Mouse (Mus musculus): Measurements from ENCODE around the gene Wdr60.

DNA sequence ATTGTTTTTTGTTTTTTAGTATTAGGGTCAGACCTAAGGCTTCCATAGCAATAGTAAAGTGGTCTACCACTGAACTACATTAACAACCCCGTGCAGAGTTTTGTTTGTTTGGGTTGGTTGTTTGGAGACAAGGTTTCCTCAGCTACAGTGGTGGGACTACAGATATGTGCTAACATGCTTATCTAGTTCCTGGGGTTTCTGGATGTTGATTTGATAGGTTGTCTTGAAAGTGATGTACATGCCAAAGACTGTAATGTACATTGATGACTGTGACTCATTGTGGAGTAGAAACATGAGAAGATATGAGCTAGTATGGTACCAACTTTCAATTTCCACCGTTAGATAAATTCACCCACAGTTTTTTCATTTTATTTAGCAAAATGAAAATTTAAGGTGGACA is 20.7 kb upstream of the Wdr60 start:
- TF ChIP-seq TBP (conservative IDR thresholded peaks at IDR 0.05; ENCODE audit: low read depth, low read length) (no peak), ZKSCAN1 (IDR thresholded peaks at IDR 0.05; ENCODE audit: borderline replicate concordance, low read depth, low read length) (no peak), EP300 (IDR thresholded peaks at IDR 0.05; ENCODE audit: low read length) (no peak), CTCF (conservative IDR thresholded peaks at IDR 0.05 in 1 of 2, IDR thresholded peaks at IDR 0.05 in 1 of 2; ENCODE audit: low read depth in 2 of 2, low read length in 2 of 2) (no peak), BHLHE40 (IDR thresholded peaks at IDR 0.05; ENCODE audit: low read depth, low read length) (no peak), CHD2 (IDR thresholded peaks at IDR 0.05; ENCODE audit: low read length) (no peak), POLR2A (IDR thresholded peaks at IDR 0.05; ENCODE audit: low read depth, low read length) (no peak), CHD1 (IDR thresholded peaks at IDR 0.05; ENCODE audit: low read depth, low read length) (no peak), POLR2AphosphoS2 (IDR thresholded peaks at IDR 0.05; ENCODE audit: low read depth, low read length) (no peak), GABPA (IDR thresholded peaks at IDR 0.05; ENCODE audit: insufficient replicate concordance, low read depth, low read length) (no peak), HCFC1 (IDR thresholded peaks at IDR 0.05; ENCODE audit: low read depth, low read length) (no peak), USF1 (IDR thresholded peaks at IDR 0.05; ENCODE audit: low read depth, low read length) (no peak), E2F4 (IDR thresholded peaks at IDR 0.05; ENCODE audit: insufficient replicate concordance, low read depth, low read length) (no peak)

All from CH12.LX (cell line).